Mouse (Mus musculus) ovary, postnatal 36 days (tissue): ENCODE data around the gene Peli1.
"Not testable (repeated sequence)": the region's sequence is repeated elsewhere in the genome, so short reads cannot be mapped to it uniquely, and the experiment has no call there.

Experiments used
- DNase-seq: peaks from one replicate; pipeline ENCODE4 v3.0.0; 2022; ENCODE audit warnings: low spot score, mixed read lengths

Peli1 gene

GRCm38 (mm10) chr11:21191821-21192220 lies 100.7 kb downstream of the Peli1 start:
- DNase-seq: not testable (repeated sequence)

GRCm38 (mm10) chr11:21194851-21195250 lies 103.8 kb downstream of the Peli1 start:
- DNase-seq: no peak
